Mouse (Mus musculus) heart, postnatal 0 days (tissue): Measurements from ENCODE around the gene Tmem259.

Experiments used
- CTCF ChIP-seq: IDR thresholded peaks from 2 replicates; pipeline ENCODE4 v1.5.1; 2016; ENCODE audit warnings: antibody characterized with exemption, control low read depth, low read depth
- EP300 ChIP-seq: IDR thresholded peaks from 2 replicates; pipeline ENCODE4 v1.6.1; 2016; ENCODE audit warnings: antibody characterized with exemption, low read depth

DNA sequence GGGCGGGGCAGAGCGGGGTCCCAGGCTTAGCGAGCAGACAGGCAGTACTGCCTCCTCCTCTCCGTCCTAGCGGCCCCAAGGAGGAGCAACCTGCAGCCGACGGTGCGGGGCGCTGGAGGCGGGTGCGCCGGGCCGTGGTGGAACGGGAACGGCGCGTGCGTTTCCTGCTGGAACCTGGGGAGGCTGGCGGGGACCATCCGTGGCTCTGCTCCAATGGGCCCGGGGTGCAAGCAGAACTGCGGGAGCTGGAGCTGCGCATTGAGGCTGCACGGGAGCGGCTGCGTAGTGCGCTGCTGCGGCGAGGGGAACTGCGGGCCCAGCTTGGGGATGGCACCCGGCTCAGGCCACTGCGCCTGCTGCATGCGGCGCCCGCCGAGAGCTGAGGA lies 7.4 kb downstream of the Tmem259 start:
- TF ChIP-seq CTCF (no peak), EP300 (no peak)
